Mouse (Mus musculus) testis, adult 2 months (tissue): ENCODE measurements around the gene Dock9.

ENCODE experiments used
- CTCF ChIP-seq: fragments of 200-500 bp; IDR thresholded peaks from 2 replicates; pipeline ENCODE4 v1.5.1; 2012; ENCODE audit warnings: low read depth, mild to moderate bottlenecking, inconsistent platforms, low read length, moderate library complexity; ENCODE audit not compliant: control insufficient read depth, insufficient read depth, insufficient replicate concordance
- POLR2A ChIP-seq: fragments of 200-500 bp; IDR thresholded peaks from 2 replicates; pipeline ENCODE4 v1.6.1; 2012; ENCODE audit warnings: low read depth, mild to moderate bottlenecking, inconsistent platforms, low read length, moderate library complexity; ENCODE audit not compliant: control insufficient read depth

GRCm38 (mm10) chr14:121546621-121547020 lies 251.0 kb downstream of the Dock9 start:
- no peak for TF ChIP-seq CTCF
- no peak for TF ChIP-seq POLR2A
